Mouse (Mus musculus) lung, postnatal 0 days (tissue): Measurements from ENCODE around the gene G6pc2. TPM values are rescaled to one million over a fixed set of nuclear protein-coding genes. Genes with fewer than 3 reads are reported as not detected.

ENCODE experiments used
- ATAC-seq: fragments of 200-750 bp; cut with Nextera tagmentation; 2 replicates; pipeline ENCODE4 v1.8.0; 2017; ENCODE audit warnings: moderate library complexity
- DNase-seq: peaks from one replicate; pipeline ENCODE4 v3.0.0-alpha.2; 2016; ENCODE audit warnings: low spot score
- H3K27ac ChIP-seq: fragments of 300-500 bp; sonication (generic); 2 replicates; pipeline ENCODE4 v1.5.1; 2014; ENCODE audit warnings: antibody characterized with exemption, mild to moderate bottlenecking, low read length, mixed read lengths
- H3K27me3 ChIP-seq: fragments of 300-500 bp; sonication (generic); replicated peaks from 2 replicates; pipeline ENCODE4 v1.6.1; 2014; ENCODE audit warnings: low read length, mixed read lengths; ENCODE audit not compliant: insufficient read depth
- H3K36me3 ChIP-seq: fragments of 300-500 bp; sonication (generic); 2 replicates; pipeline ENCODE4 v1.6.1; 2014; ENCODE audit warnings: low read length, mixed read lengths; ENCODE audit not compliant: insufficient read depth
- H3K4me1 ChIP-seq: fragments of 300-500 bp; sonication (generic); 2 replicates; pipeline ENCODE4 v1.6.1; 2014; ENCODE audit warnings: antibody characterized with exemption, low read depth, low read length, mixed read lengths; ENCODE audit not compliant: insufficient read depth
- H3K4me2 ChIP-seq: fragments of 300-500 bp; sonication (generic); replicated peaks from 2 replicates; pipeline ENCODE4 v1.6.1; 2014; ENCODE audit warnings: low read depth, mild to moderate bottlenecking, low read length, moderate library complexity, mixed read lengths
- H3K4me3 ChIP-seq: fragments of 300-500 bp; sonication (generic); 2 replicates; pipeline ENCODE4 v1.5.1; 2014; ENCODE audit warnings: low read depth, low read length
- H3K9ac ChIP-seq: fragments of 300-500 bp; sonication (generic); replicated peaks from 2 replicates; pipeline ENCODE4 v1.6.1; 2014; ENCODE audit warnings: low read depth, mild to moderate bottlenecking
- H3K9me3 ChIP-seq: fragments of 300-500 bp; sonication (generic); 2 replicates; pipeline ENCODE4 v1.6.1; 2016; ENCODE audit warnings: low read length, mixed read lengths
- CTCF ChIP-seq: IDR thresholded peaks from 2 replicates; pipeline ENCODE4 v1.5.1; 2016; ENCODE audit warnings: antibody characterized with exemption, mild to moderate bottlenecking
- EP300 ChIP-seq: IDR thresholded peaks from 2 replicates; pipeline ENCODE4 v1.6.1; 2016; ENCODE audit warnings: antibody characterized with exemption, mild to moderate bottlenecking, control low read depth
- WGBS: fragments of 180-500 bp; shearing (Covaris S2); extraction: QIAGEN DNeasy Blood & Tissue Kit; methylation state at CpG from one replicate; pipeline ENCODE4 v1.1.7; 2014; 5-methylcytosine and 5-hydroxymethylcytosine counted together
- polyA plus RNA-seq: library from polyadenylated mRNA; unstranded; fragments of >200 nt; fragmentation: Nextera tagmentation; extraction: Ambion mirVana; gene quantifications from 2 replicates; pipeline ENCODE4 v1.2.1, GENCODE M21; 2015

G6pc2 gene
- polyA plus RNA-seq = not detected in 2 replicates

- Histone ChIP-seq H3K4me1 (no peaks in the 10 kb centered on the region), H3K36me3 (no peaks in the 10 kb centered on the region), H3K9ac (no peak within 1 kb of the TSS), H3K4me2 (no peak within 1 kb of the TSS), H3K27ac (no peak within 1 kb of the TSS), H3K9me3 (no peaks in the 10 kb centered on the region), H3K4me3 (no peak within 1 kb of the TSS), H3K27me3 (no peaks in the 10 kb centered on the region)
- TF ChIP-seq EP300 (no peak), CTCF (no peak)
- ATAC-seq = no peak
- 85% methylated on average over 7 of the region's 7 CpGs for WGBS
- DNase-seq = no peak
Measured at GRCm38 (mm10) chr2:69210773-69211172, at the start of gene G6pc2. G6pc2 (plus strand) TSS chr2:69211073.

- whole genome bisulfite sequencing = 58% methylated on average over 9 of the region's 9 CpGs
- H3K9me3 ChIP-seq = no peaks in the 10 kb centered on the region
Measured at GRCm38 (mm10) chr2:69170395-69171077, 40.3 kb upstream of the G6pc2 start.

GRCm38 (mm10) chr2:69175296-69175695 is 35.6 kb upstream of the G6pc2 start:
- Histone ChIP-seq H3K9me3 (no peaks in the 10 kb centered on the region), H3K27ac (no peak overlapping the region), H3K36me3 (no peaks in the 10 kb centered on the region), H3K4me3 (no peak overlapping the region), H3K4me2 (no peak overlapping the region), H3K27me3 (no peaks in the 10 kb centered on the region), H3K4me1 (no peaks in the 10 kb centered on the region), H3K9ac (no peak overlapping the region)
- WGBS = 61% methylated on average over 5 of the region's 5 CpGs
- DNase-seq = no peak
- TF ChIP-seq CTCF (no peak), EP300 (no peak)
- no peak for ATAC-seq

More at GRCm38 (mm10) chr2:69170395-69171077, 40.3 kb upstream of the G6pc2 start:
- TF ChIP-seq EP300 = no peak
- DNase-seq (no peak), ATAC-seq (no peak)
- H3K9ac ChIP-seq = no peak overlapping the region
- no peaks in the 10 kb centered on the region for H3K4me1 ChIP-seq
- no peaks in the 10 kb centered on the region for H3K27me3 ChIP-seq
- H3K27ac ChIP-seq = no peak overlapping the region
- H3K4me3 ChIP-seq = no peak overlapping the region
- no peaks in the 10 kb centered on the region for H3K36me3 ChIP-seq
- no peak overlapping the region for H3K4me2 ChIP-seq

GRCm38 (mm10) chr2:69179721-69180120 is 31.2 kb upstream of the G6pc2 start:
- H3K36me3 ChIP-seq = no peaks in the 10 kb centered on the region
- no peak overlapping the region for H3K4me3 ChIP-seq
- no peak overlapping the region for H3K4me2 ChIP-seq
- H3K9ac ChIP-seq = no peak overlapping the region
- H3K27ac ChIP-seq = no peak overlapping the region
- TF ChIP-seq EP300 = no peak
- no peak for TF ChIP-seq CTCF
- H3K27me3 ChIP-seq = no peaks in the 10 kb centered on the region
- WGBS = 85% methylated on average over 4 of the region's 4 CpGs
- no peaks in the 10 kb centered on the region for H3K9me3 ChIP-seq
- DNase-seq (no peak), ATAC-seq (no peak)
- no peaks in the 10 kb centered on the region for H3K4me1 ChIP-seq

DNA sequence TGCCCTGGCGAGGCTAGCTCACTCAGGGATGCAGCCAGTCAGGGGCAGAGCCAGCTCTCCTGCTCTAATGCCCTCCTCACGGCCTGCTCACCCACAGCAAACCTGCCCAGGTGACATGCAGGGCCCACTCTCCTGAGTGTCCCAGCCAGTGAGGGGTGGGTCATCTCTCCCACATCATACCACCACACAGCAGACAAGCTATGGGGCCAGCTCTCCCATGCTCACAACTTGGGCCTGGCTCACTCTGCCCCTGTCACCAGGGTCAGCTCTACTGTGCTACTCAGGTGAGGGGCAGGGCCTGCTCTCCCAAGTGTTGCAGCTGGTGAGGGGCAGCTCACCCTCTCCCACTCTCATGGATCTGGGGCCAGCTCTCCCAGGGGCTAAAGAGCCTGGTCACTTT is 22.9 kb upstream of the G6pc2 start:
- DNase-seq = no peak
- ATAC-seq = no peak

DNA sequence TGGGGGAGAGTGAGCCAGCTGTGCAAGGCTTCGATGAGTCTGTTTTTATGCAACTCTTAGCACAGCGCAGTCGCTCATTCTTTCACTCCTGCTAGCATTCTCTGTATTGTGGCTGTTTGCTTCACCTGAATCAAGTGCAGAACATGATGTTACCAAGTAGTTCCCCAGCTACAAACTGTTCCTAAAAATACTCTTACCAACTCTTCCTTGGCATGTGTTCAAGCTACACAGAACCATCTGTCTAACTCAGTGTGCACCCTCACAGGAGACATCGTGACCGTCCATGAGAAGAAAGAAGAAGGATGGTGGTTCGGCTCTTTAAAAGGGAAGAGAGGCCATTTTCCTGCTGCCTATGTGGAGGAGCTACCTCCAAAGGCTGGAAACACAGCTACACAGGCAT is 22.1 kb upstream of the G6pc2 start:
- Histone ChIP-seq H3K27me3 (no peaks in the 10 kb centered on the region), H3K4me1 (no peaks in the 10 kb centered on the region), H3K36me3 (no peaks in the 10 kb centered on the region), H3K9ac (no peak overlapping the region), H3K27ac (no peak overlapping the region), H3K4me3 (no peak overlapping the region), H3K9me3 (no peaks in the 10 kb centered on the region; the same call in 1 of the 2 replicates), H3K4me2 (no peak overlapping the region)
- DNase-seq (no peak), ATAC-seq (no peak)
- 88% methylated on average over 6 of the region's 6 CpGs for whole genome bisulfite sequencing
- TF ChIP-seq CTCF (no peak), EP300 (no peak)

More for the DNA sequence above, 22.9 kb upstream of the G6pc2 start:
- Histone ChIP-seq H3K27me3 (no peaks in the 10 kb centered on the region), H3K27ac (no peak overlapping the region), H3K4me3 (no peak overlapping the region), H3K4me1 (no peaks in the 10 kb centered on the region), H3K36me3 (no peaks in the 10 kb centered on the region), H3K4me2 (no peak overlapping the region), H3K9ac (no peak overlapping the region), H3K9me3 (no peaks in the 10 kb centered on the region)
- WGBS = 73% methylated on average over 2 of the region's 2 CpGs
- TF ChIP-seq EP300 = no peak
- no peak for TF ChIP-seq CTCF
